Mouse (Mus musculus): ENCODE data around the gene Spry2.

- TF ChIP-seq POLR2A (IDR thresholded peaks at IDR 0.05; ENCODE audit: borderline replicate concordance, extremely low read depth, insufficient read depth, insufficient read length, poor library complexity, severe bottlenecking): no peak
- no peak for TF ChIP-seq CTCF (IDR thresholded peaks at IDR 0.05; ENCODE audit: borderline replicate concordance, extremely low read depth, insufficient read depth, insufficient read length)
Measured at GRCm38 (mm10) chr14:105851359-105852067, 45.1 kb downstream of the Spry2 start.

Data from brain, embryonic 14.5 days (tissue).